Mouse (Mus musculus): ENCODE measurements around the gene Ulk4.
"Not testable (repeated sequence)": the region's sequence is repeated elsewhere in the genome, so short reads cannot be mapped to it uniquely, and the experiment has no call there.

The Ulk4 gene

DNA sequence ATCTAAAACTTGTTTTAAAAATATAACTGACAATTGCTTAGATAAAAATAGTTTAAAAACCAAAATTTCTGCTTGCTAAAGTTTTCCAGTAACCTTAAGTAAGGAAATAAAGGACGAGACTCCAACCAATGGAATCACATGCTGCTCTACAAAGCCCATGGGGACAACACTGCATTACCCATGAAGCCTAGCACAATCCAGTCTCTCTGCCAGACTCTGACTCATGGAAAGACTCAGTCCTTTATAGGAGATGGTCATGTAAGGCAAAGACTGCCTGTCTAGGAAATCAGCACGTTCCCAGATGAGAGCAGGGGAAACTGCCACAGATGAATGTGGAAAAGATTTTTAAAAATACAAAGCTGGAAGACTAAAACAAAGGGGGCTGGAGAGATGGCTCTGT lies 23.0 kb downstream of the Ulk4 start:
- DNase-seq (ENCODE audit: low read depth, low spot score), result peak; percentile 53

DNA sequence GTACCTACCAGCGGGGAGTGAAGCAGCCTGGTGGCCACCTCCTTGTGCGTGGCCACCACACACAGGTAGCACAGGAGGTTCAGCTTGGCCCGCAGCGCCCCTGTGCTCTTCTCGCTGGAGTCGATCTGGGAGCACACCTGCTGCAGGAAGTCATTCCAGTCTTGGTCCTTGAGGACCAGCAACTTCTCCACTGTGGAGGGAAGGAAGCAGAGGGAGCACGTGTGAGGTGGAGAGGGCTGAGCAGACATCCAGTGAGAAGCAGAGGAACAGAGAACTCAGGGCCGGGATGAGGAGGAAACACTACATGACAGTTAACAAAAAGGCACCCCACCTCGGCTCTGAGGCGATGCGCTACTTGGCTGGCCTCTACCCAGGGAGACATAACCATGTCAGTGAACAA lies 26.1 kb downstream of the Ulk4 start:
- no peak for DNase-seq (ENCODE audit: low read depth, low spot score)

GRCm38 (mm10) chr9:121249805-121250204 lies 27.2 kb downstream of the Ulk4 start:
- DNase-seq (ENCODE audit: low read depth, low spot score), result peak; percentile 34

GRCm38 (mm10) chr9:121247956-121248775 lies 28.8 kb downstream of the Ulk4 start:
- DNase-seq (ENCODE audit: low read depth, low spot score), result peak; percentile 93

GRCm38 (mm10) chr9:121247047-121247446 lies 29.9 kb downstream of the Ulk4 start:
- DNase-seq (ENCODE audit: low read depth, low spot score), result no peak

GRCm38 (mm10) chr9:121242331-121242730 lies 34.7 kb downstream of the Ulk4 start:
- DNase-seq (ENCODE audit: low read depth, low spot score), result no peak

GRCm38 (mm10) chr9:121241806-121242205 lies 35.2 kb downstream of the Ulk4 start:
- DNase-seq (ENCODE audit: low read depth, low spot score), result no peak

DNA sequence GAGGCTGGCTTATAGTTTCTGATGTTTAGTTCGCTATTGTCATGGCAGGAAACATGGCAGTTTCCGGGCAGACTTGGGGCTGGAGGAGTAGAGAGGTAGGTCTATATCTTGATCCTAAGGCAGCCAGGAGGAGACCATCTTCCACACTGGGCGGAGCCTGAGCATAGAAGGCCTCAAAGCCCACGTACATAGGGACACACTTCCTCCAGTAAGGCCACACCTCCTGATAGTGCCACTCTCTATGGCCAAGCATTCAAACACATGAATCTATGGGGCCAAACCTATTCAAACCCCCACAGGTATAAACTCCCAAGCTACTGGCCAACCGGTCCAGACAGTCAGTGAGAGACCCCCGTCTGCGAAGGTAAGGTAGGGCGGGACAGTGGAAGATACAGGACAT lies 35.6 kb downstream of the Ulk4 start:
- no peak for DNase-seq (ENCODE audit: low read depth, low spot score)

DNA sequence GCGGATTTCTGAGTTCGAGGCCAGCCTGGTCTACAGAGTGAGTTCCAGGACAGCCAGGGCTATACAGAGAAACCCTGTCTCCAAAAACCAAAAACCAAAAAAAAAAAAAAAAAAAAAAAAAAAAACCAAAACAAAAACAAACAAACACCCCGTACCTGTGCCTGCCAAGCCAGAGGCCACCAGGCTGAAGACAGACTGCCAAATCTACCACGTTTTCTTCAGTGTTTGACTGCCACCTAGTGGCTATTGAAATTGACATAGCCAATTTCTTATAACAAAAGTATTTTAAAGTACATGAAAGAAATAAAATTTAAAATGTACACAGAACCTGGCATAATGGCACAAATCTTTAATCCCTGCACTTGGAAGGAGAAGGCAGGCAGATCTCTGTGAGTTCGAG lies 36.8 kb downstream of the Ulk4 start:
- DNase-seq (ENCODE audit: low read depth, low spot score), result peak; percentile 90

DNA sequence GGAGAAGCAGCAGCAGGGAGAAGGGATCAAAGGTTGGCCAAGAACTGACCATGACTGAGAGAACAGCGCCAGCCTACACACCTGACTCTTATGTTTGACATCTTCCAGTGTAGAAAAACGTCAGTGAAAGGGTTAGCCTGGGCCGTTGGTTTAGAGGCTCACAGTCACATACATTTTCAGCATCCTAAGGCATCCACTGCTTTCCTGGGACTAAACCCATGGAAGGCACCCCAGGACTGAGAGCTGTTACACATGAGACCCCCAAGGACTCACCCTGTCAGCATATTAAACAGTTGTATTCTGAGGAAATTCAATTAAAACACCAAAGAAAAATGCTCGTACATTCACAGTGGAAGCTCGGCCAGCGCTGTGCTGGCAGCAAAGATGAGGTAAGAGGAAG lies 37.4 kb downstream of the Ulk4 start:
- DNase-seq (ENCODE audit: low read depth, low spot score), result no peak

- DNase-seq (ENCODE audit: low read depth, low spot score), result peak; percentile 29
Measured at GRCm38 (mm10) chr9:121218636-121219035, 58.4 kb downstream of the Ulk4 start.

GRCm38 (mm10) chr9:121218230-121218629 lies 58.8 kb downstream of the Ulk4 start:
- no peak for DNase-seq (ENCODE audit: low read depth, low spot score)

- DNase-seq (ENCODE audit: low read depth, low spot score), result no peak
Measured at GRCm38 (mm10) chr9:121217742-121218141, 59.3 kb downstream of the Ulk4 start.

DNA sequence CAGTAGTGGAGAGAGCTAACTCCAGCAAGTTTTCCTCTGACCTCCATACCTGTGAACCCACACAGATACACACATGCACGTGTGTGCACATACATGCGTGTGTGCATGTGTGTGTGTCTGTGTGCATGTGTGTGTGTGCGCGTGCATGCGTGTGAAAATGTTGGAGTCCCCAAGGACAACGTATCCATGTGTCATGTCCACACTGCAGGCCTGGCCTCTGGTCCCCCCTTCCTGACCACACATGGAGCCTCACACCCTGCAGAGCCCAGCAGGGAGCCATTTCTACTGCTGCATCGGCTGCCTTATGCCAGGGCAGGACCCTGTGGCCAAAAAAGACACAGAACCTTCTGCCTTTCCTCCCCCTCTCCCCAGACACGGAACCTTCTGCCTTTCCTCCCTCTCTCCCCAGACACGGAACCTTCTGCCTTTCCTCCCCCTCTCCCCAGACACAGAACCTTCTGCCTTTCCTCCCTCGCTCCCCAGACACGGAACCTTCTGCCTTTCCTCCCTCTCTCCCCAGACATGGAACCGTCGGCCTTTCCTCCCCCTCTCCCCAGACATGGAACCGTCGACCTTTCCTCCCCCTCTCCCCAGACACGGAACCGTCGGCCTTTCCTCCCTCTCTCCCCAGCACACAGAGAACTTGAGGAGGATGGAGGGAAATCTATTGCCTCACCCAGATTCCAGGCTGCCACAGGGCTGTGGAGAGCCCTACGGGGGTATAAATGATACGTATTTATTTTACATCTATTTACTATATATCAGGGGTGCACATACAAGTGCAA lies 60.3 kb downstream of the Ulk4 start:
- peak; percentile 70 for DNase-seq (ENCODE audit: low read depth, low spot score)

GRCm38 (mm10) chr9:121215349-121216000 lies 61.5 kb downstream of the Ulk4 start:
- peak; percentile 77 for DNase-seq (ENCODE audit: low read depth, low spot score)

GRCm38 (mm10) chr9:121212322-121212721 lies 64.7 kb downstream of the Ulk4 start:
- DNase-seq (ENCODE audit: low read depth, low spot score), result no peak

DNA sequence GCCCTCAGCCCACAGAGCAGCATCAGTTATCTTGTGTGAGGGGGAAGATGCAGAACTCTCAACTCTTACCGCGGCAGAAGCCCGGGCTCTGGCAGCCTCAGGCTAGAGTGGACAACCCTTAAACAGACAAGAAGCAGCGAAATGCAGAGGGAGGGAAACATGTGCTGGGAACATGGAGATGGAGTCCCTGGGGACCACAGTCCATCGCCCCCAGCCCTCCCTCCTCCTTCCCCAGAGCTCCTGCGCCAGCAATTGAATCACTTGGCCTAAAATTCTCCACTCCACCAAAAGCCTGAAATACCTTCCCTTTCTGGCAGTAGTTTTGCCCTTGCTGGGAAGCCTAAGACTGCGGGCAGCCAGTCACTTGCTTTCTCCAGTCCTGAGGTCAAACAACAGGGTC lies 72.0 kb downstream of the Ulk4 start:
- DNase-seq (ENCODE audit: low read depth, low spot score), result no peak

GRCm38 (mm10) chr9:121204149-121204800 lies 72.7 kb downstream of the Ulk4 start:
- no peak for DNase-seq (ENCODE audit: low read depth, low spot score)

GRCm38 (mm10) chr9:121203686-121204085 lies 73.3 kb downstream of the Ulk4 start:
- DNase-seq (ENCODE audit: low read depth, low spot score), result no peak

DNA sequence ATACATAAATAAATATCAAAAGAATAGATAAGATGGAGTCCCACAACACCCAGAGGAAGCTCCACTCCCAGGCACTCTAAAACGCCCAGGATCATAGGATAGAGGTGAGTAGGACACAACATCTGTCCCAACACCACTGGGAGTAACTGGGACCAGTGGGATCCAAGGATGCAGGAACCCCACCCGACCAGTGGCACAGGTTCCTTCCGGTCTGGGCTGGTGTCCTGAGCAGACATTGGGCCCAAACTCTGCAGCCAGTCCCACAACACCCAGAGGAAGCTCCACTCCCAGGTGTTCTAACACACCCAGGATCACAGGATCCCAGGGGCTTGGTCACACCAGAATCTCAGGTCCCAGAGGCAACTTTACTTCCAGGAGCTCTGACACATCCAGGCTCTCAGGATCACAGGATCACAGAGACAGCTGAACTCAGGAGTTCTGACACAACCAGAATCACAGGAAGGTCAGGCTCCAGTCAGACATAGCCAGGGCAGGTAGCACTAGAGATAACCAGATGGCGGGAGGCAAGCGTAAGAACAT lies 77.8 kb downstream of the Ulk4 start:
- DNase-seq (ENCODE audit: low read depth, low spot score), result not testable (repeated sequence)

- peak; percentile 54 for DNase-seq (ENCODE audit: low read depth, low spot score)
Measured at GRCm38 (mm10) chr9:121196473-121196872, 80.5 kb downstream of the Ulk4 start.

GRCm38 (mm10) chr9:121195106-121195505 lies 81.9 kb downstream of the Ulk4 start:
- DNase-seq (ENCODE audit: low read depth, low spot score), result no peak

All from brain, adult 2 months (tissue).